Mouse (Mus musculus): ENCODE results near the gene Stat5b. TPM values are rescaled to one million over a fixed set of nuclear protein-coding genes. Genes with fewer than 3 reads are reported as not detected.

The Stat5b gene
- polyA plus RNA-seq, 1 experiment: 14.5 TPM

- WGBS: 69% methylated on average over 4 of the region's 4 CpGs
- Histone ChIP-seq H3K27ac (ENCODE audit: control insufficient read depth, insufficient read depth, low read depth, low read length, poor library complexity) (no peak overlapping the region), H3K4me3 (replicated peaks; ENCODE audit: control insufficient read depth, low read depth, low read length) (no peak overlapping the region), H3K4me1 (ENCODE audit: control insufficient read depth, insufficient read depth, low read length) (peaks cover 2% of the 10 kb centered on the region; the same call in 1 of the 2 replicates)
- TF ChIP-seq POLR2A (IDR thresholded peaks at IDR 0.05; ENCODE audit: borderline replicate concordance, control insufficient read depth, low read depth, low read length) (no peak), CTCF (IDR thresholded peaks at IDR 0.05; ENCODE audit: control insufficient read depth, insufficient read depth, low read length) (no peak)
Observed at GRCm38 (mm10) chr11:100774261-100774660, 76.3 kb downstream of the Stat5b start.

- Histone ChIP-seq H3K4me1 (ENCODE audit: control insufficient read depth, insufficient read depth, low read length) (peaks cover 2% of the 10 kb centered on the region; the same call in 1 of the 2 replicates), H3K27ac (ENCODE audit: control insufficient read depth, insufficient read depth, low read depth, low read length, poor library complexity) (peak within 1 kb of the TSS; percentile 22; the same call in 1 of the 2 replicates), H3K4me3 (replicated peaks; ENCODE audit: control insufficient read depth, low read depth, low read length) (peak within 1 kb of the TSS; percentile 62)
- TF ChIP-seq POLR2A (IDR thresholded peaks at IDR 0.05; ENCODE audit: borderline replicate concordance, control insufficient read depth, low read depth, low read length) (no peak), CTCF (IDR thresholded peaks at IDR 0.05; ENCODE audit: control insufficient read depth, insufficient read depth, low read length) (no peak)
- 8% methylated on average over 17 of the region's 17 CpGs for WGBS
Observed at GRCm38 (mm10) chr11:100770646-100771408, 79.7 kb downstream of the Stat5b start, which contains the start of gene Ghdc. Ghdc (minus strand) TSS chr11:100770957.

DNA sequence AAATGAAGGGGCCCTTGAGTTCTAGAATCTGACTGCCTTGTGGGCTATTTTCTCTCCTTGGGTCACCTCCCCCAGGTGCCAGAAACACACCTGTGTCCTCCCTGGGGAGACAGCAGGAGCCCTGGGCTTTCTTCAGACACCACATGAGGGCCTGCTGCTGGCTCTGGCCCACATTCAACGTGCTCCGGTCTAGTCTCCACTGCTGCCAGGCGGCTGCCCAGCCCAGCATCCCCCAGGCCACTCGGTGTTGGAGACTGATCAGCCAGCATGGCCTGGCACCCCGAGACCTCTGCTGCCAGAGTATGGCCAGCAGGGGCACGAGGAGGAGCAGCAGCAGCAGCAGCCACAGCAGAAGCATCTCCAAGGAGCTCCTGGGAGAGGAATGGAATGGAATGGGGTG lies 80.5 kb downstream of the Stat5b start:
- H3K4me1 ChIP-seq (ENCODE audit: control insufficient read depth, insufficient read depth, low read length): peaks cover 2% of the 10 kb centered on the region; the same call in 1 of the 2 replicates
- no peak overlapping the region for H3K4me3 ChIP-seq (replicated peaks; ENCODE audit: control insufficient read depth, low read depth, low read length)
- WGBS: 63% methylated on average over 6 of the region's 6 CpGs
- TF ChIP-seq POLR2A (IDR thresholded peaks at IDR 0.05; ENCODE audit: borderline replicate concordance, control insufficient read depth, low read depth, low read length) (no peak), CTCF (IDR thresholded peaks at IDR 0.05; ENCODE audit: control insufficient read depth, insufficient read depth, low read length) (no peak)
- H3K27ac ChIP-seq (ENCODE audit: control insufficient read depth, insufficient read depth, low read depth, low read length, poor library complexity): no peak overlapping the region

GRCm38 (mm10) chr11:100767871-100768270 lies 82.7 kb downstream of the Stat5b start:
- 72% methylated on average over 5 of the region's 5 CpGs for WGBS
- H3K27ac ChIP-seq (ENCODE audit: control insufficient read depth, insufficient read depth, low read depth, low read length, poor library complexity): no peak overlapping the region
- peaks cover 2% of the 10 kb centered on the region; the same call in 1 of the 2 replicates for H3K4me1 ChIP-seq (ENCODE audit: control insufficient read depth, insufficient read depth, low read length)
- no peak overlapping the region for H3K4me3 ChIP-seq (replicated peaks; ENCODE audit: control insufficient read depth, low read depth, low read length)
- TF ChIP-seq CTCF (IDR thresholded peaks at IDR 0.05; ENCODE audit: control insufficient read depth, insufficient read depth, low read length): no peak
- TF ChIP-seq POLR2A (IDR thresholded peaks at IDR 0.05; ENCODE audit: borderline replicate concordance, control insufficient read depth, low read depth, low read length): no peak

DNA sequence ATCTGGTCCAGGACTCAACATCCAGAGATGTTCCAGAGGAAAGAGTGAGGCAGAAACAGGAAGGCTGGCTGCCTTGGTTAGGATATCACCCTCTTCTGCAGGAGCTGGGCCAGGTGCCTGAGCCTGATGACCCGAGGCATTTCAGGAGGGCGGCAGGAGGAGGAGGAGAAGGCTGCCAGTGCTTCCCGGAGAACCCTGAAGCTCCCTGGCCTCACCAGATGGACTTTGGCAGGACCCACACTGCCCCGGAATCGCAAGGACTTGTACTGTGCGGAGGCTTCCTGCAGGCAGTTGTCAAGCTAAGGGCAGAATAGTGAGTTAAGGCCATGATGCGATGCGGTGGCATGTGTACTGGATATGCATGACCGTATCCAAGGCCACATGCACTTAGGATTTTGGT lies 83.8 kb downstream of the Stat5b start:
- H3K4me3 ChIP-seq (replicated peaks; ENCODE audit: control insufficient read depth, low read depth, low read length): no peak overlapping the region
- no peak for TF ChIP-seq CTCF (IDR thresholded peaks at IDR 0.05; ENCODE audit: control insufficient read depth, insufficient read depth, low read length)
- no peak for TF ChIP-seq POLR2A (IDR thresholded peaks at IDR 0.05; ENCODE audit: borderline replicate concordance, control insufficient read depth, low read depth, low read length)
- no peak overlapping the region for H3K27ac ChIP-seq (ENCODE audit: control insufficient read depth, insufficient read depth, low read depth, low read length, poor library complexity)
- WGBS: 84% methylated on average over 9 of the region's 9 CpGs
- H3K4me1 ChIP-seq (ENCODE audit: control insufficient read depth, insufficient read depth, low read length): peaks cover 4% of the 10 kb centered on the region

GRCm38 (mm10) chr11:100762831-100763230 lies 87.7 kb downstream of the Stat5b start, which contains the start of gene Hcrt:
Hcrt (minus strand) TSS chr11:100762931.
- no peak within 1 kb of the TSS; the same call in 1 of the 2 replicates for H3K27ac ChIP-seq (ENCODE audit: control insufficient read depth, insufficient read depth, low read depth, low read length, poor library complexity)
- TF ChIP-seq POLR2A (IDR thresholded peaks at IDR 0.05; ENCODE audit: borderline replicate concordance, control insufficient read depth, low read depth, low read length) (no peak), CTCF (IDR thresholded peaks at IDR 0.05; ENCODE audit: control insufficient read depth, insufficient read depth, low read length) (no peak)
- peak within 1 kb of the TSS; percentile 63 for H3K4me3 ChIP-seq (replicated peaks; ENCODE audit: control insufficient read depth, low read depth, low read length)
- WGBS: 90% methylated on average over 7 of the region's 7 CpGs
- H3K4me1 ChIP-seq (ENCODE audit: control insufficient read depth, insufficient read depth, low read length): peaks cover 1% of the 10 kb centered on the region; the same call in 1 of the 2 replicates

GRCm38 (mm10) chr11:100761547-100762045 lies 88.9 kb downstream of the Stat5b start:
- under 1% methylated on average over 27 of the region's 27 CpGs for WGBS
- H3K27ac ChIP-seq (ENCODE audit: control insufficient read depth, insufficient read depth, low read depth, low read length, poor library complexity): no peak overlapping the region; the same call in 1 of the 2 replicates
- H3K4me3 ChIP-seq (replicated peaks; ENCODE audit: control insufficient read depth, low read depth, low read length): peak overlapping the region; percentile 63
- TF ChIP-seq POLR2A (IDR thresholded peaks at IDR 0.05; ENCODE audit: borderline replicate concordance, control insufficient read depth, low read depth, low read length) (peak; percentile 56; the same call in 1 of the 2 replicates), CTCF (IDR thresholded peaks at IDR 0.05; ENCODE audit: control insufficient read depth, insufficient read depth, low read length) (peak; percentile 75)
- peaks cover 1% of the 10 kb centered on the region; the same call in 1 of the 2 replicates for H3K4me1 ChIP-seq (ENCODE audit: control insufficient read depth, insufficient read depth, low read length)

DNA sequence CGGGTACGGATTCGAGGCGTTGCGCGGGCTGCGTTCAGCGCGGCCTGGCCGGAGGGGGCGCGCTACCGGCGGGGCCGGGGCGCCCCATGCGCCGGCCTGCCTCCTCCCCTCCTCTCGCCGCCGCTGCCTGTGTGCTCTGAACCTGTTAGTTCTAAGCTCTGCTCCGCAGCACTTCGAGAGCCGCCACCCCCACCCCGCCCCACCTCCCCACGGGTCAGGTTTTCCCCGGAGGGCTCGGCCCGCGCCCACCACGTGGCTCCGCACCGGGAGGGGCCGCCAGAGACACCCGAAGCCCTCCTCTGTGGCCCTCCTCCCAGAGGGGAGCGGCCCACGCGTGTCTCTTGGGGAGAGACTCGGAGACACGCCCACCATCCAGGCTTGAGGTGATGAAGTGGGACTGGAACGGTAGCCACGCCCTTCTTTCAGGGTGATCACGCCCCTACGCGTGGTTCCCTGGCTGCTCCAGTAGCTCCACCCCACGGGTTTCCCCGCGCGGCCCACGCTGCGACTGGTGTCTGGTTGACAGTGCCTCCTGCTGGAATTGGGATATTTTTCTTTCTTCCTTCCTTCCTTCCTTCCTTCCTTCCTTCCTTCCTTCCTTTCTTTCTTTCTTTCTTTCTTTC lies 90.8 kb downstream of the Stat5b start, which contains the start of gene Kcnh4:
TSS of gene Kcnh4 (minus strand) at position 332 of the 623 bp plus-strand sequence.
- Histone ChIP-seq H3K4me3 (replicated peaks; ENCODE audit: control insufficient read depth, low read depth, low read length) (no peak within 1 kb of the TSS), H3K4me1 (ENCODE audit: control insufficient read depth, insufficient read depth, low read length) (peaks cover 1% of the 10 kb centered on the region; the same call in 1 of the 2 replicates), H3K27ac (ENCODE audit: control insufficient read depth, insufficient read depth, low read depth, low read length, poor library complexity) (no peak within 1 kb of the TSS)
- TF ChIP-seq CTCF (IDR thresholded peaks at IDR 0.05; ENCODE audit: control insufficient read depth, insufficient read depth, low read length) (peak; percentile 8; the same call in 1 of the 2 replicates), POLR2A (IDR thresholded peaks at IDR 0.05; ENCODE audit: borderline replicate concordance, control insufficient read depth, low read depth, low read length) (no peak)
- under 1% methylated on average over 51 of the region's 51 CpGs for WGBS
